Mouse (Mus musculus) liver, adult 2 months (tissue): Measurements from ENCODE around the gene Abhd14a. TPM values are rescaled to one million over a fixed set of nuclear protein-coding genes. Genes with fewer than 3 reads are reported as not detected.

Experiments
- DNase-seq: peaks from one replicate; pipeline ENCODE4 v3.0.0-alpha.2; 2011; ENCODE audit warnings: low read depth, low spot score; ENCODE audit errors: extremely low read depth
- H3K27ac ChIP-seq: fragments of 200-500 bp; replicated peaks from 2 replicates; pipeline ENCODE4 v1.5.1; 2012; ENCODE audit warnings: low read depth, mild to moderate bottlenecking, control low read depth, inconsistent platforms, low read length; ENCODE audit not compliant: insufficient read depth
- H3K27me3 ChIP-seq: fragments of 200-500 bp; 2 replicates; pipeline ENCODE4 v1.6.1; 2012; ENCODE audit warnings: mild to moderate bottlenecking, moderate library complexity, low read length, inconsistent platforms; ENCODE audit not compliant: control insufficient read depth, insufficient read depth
- H3K36me3 ChIP-seq: fragments of 200-500 bp; 2 replicates; pipeline ENCODE4 v1.6.1; 2012; ENCODE audit warnings: low read length, inconsistent platforms; ENCODE audit not compliant: control insufficient read depth, insufficient read depth
- H3K4me1 ChIP-seq: fragments of 200-500 bp; 2 replicates; pipeline ENCODE4 v1.6.1; 2011; ENCODE audit warnings: low read length; ENCODE audit not compliant: control insufficient read depth, insufficient read depth
- H3K4me3 ChIP-seq: fragments of 200-500 bp; 2 replicates; pipeline ENCODE4 v1.5.1; 2011; ENCODE audit warnings: low read depth, mild to moderate bottlenecking, control low read depth, low read length, moderate library complexity; ENCODE audit not compliant: insufficient read depth
- H3K79me2 ChIP-seq: fragments of 200-500 bp; 2 replicates; pipeline ENCODE4 v1.6.1; 2012; ENCODE audit warnings: inconsistent platforms, mild to moderate bottlenecking, low read length, moderate library complexity; ENCODE audit not compliant: control insufficient read depth, insufficient read depth
- H3K9ac ChIP-seq: fragments of 200-500 bp; 2 replicates; pipeline ENCODE4 v1.6.1; 2012; ENCODE audit warnings: low read depth, mild to moderate bottlenecking, control low read depth, inconsistent platforms, low read length
- CTCF ChIP-seq: fragments of 200-500 bp; IDR thresholded peaks from 2 replicates; pipeline ENCODE4 v1.5.1; 2011; ENCODE audit warnings: low read depth, low read length, control low read depth
- POLR2A ChIP-seq: fragments of 200-500 bp; IDR thresholded peaks from 2 replicates; pipeline ENCODE4 v1.6.1; 2011; ENCODE audit warnings: low read length, control low read depth; ENCODE audit not compliant: insufficient read depth; ENCODE audit errors: extremely low read depth
- WGBS: fragments of 180-500 bp; shearing (Covaris S2); methylation state at CpG from one replicate; pipeline ENCODE4 v1.1.7; 2018; 5-methylcytosine and 5-hydroxymethylcytosine counted together
- polyA plus RNA-seq: library from polyadenylated mRNA; depleted of rRNA; stranded (reverse); fragments of >200 nt; gene quantifications from 2 replicates; pipeline ENCODE4 v1.2.3, GENCODE M21; 2012; rRNA removed
- total RNA-seq: library from RNA; depleted of rRNA; stranded (reverse); fragments of >200 nt; gene quantifications from 2 replicates; pipeline ENCODE4 v1.2.3, GENCODE M21; 2014; rRNA removed

Gene Abhd14a
- total and polyA plus RNA-seq, 2 experiments: 8.2 to 22.7 TPM

DNA sequence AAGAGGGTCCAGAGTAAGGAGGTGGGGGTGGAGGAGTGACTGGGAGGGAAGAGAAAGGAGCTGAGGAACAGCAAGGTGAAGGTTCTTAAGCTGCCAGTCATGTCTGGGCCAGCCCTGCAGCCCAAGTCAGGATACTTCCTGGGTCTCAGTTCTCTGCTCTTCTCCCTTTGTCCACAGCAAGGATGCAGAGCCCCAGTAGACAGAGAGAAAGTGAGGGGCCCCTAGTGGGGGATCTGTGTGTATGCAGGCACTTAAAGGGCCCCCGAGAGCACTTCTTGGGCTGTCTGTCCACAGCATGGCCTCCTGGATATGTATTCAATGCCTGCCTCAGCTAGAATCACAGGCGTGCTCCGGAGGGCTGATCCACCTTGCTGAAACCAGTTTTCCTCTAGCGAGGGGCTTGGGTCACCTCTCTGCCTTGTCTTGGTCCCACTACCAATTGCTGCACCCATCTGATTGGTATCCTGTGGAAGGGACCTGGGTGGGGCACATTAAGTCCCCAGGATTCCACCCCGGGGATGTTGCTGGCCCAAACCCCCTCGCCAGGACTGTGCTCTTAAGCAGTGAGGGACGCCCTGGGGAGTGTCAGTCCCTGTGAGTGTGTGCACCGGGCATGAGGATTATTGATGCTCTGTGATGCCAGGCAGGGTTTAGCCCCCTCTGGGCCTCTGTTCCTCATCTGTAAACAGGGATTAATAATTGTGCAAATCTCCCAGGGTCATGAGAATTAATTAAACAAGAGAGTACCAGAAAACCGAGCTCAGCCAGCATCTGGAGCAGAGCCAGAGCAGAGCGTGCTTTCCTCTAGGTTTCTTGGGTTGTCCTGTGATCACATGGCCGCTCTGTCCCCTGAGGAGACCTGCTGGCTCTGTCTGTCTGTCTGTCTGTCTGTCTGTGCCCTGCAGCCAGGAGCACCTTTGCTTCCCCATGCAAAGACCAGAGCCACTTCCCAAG is 52.6 kb downstream of the Abhd14a start:
- Histone ChIP-seq H3K4me3 (no peak overlapping the region), H3K9ac (no peak overlapping the region), H3K36me3 (no peaks in the 10 kb centered on the region), H3K27ac (no peak overlapping the region), H3K79me2 (no peaks in the 10 kb centered on the region), H3K27me3 (no peaks in the 10 kb centered on the region), H3K4me1 (peaks cover 3% of the 10 kb centered on the region; the same call in 1 of the 2 replicates)
- no peak for DNase-seq
- WGBS: 62% methylated on average over 11 of the region's 11 CpGs
- TF ChIP-seq POLR2A: no peak
- no peak for TF ChIP-seq CTCF

DNA sequence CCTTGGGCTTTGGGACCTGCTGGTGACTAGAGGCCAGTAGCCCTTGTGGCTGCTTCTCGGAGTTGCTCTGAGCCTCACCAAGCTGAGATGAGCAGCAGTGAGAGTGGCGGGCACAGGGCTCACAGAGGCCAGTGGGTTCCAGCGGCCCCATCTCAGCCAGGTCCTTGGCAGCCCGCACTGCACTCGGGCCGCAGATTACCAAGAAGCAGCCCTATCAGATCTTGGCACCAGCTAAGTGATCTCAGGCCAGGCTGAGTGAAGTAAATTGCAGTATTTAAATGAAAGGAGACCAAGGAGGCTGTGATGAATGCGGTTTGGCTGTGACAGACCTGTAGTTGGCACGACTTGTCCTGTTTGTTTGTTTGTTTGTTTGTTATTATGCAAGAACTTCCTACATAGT is 53.9 kb downstream of the Abhd14a start:
- H3K4me1 ChIP-seq: peaks cover 3% of the 10 kb centered on the region; the same call in 1 of the 2 replicates
- no peak overlapping the region for H3K27ac ChIP-seq
- H3K79me2 ChIP-seq: no peaks in the 10 kb centered on the region
- H3K27me3 ChIP-seq: no peaks in the 10 kb centered on the region
- 87% methylated on average over 8 of the region's 8 CpGs for WGBS
- H3K36me3 ChIP-seq: no peaks in the 10 kb centered on the region
- no peak overlapping the region for H3K9ac ChIP-seq
- H3K4me3 ChIP-seq: no peak overlapping the region
- TF ChIP-seq POLR2A (no peak), CTCF (no peak)
- DNase-seq: no peak

DNA sequence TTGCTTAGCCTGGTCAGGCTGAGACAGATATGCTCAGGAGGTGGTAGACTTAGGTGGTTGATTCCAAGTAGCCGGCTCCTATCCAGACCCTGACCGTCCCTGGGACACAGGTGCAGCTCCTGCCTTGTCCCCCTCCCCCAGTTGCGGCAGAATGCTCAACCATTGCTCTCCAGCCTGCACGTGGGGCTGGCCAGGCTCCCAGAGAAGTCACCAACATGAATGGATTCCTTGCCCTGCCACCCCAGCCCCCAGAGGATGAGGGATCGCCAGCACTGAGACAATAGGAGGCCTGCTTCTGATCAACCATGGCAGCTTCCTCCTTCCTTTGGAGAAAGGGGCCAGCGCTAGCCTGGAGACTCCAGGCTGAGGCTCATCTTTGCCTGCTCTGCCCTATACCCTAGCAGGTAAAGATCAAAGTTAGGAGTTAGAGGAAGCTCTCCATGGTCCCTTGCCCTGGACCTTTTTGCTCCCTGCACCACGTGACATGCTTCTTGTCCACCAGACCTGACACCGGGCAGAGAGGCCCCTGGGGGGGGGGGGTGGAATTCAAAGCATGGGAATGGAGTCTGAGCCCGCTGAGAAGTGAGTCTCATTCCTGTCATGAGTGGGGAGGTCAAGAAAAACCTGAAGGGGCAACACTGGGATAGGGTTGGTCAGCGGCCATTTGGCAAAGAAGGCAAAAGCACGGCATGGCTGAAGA is 54.5 kb downstream of the Abhd14a start:
- DNase-seq: no peak
- H3K36me3 ChIP-seq: no peaks in the 10 kb centered on the region
- H3K4me1 ChIP-seq: no peaks in the 10 kb centered on the region
- no peaks in the 10 kb centered on the region for H3K27me3 ChIP-seq
- H3K9ac ChIP-seq: no peak overlapping the region
- 83% methylated on average over 11 of the region's 11 CpGs for WGBS
- no peak overlapping the region for H3K4me3 ChIP-seq
- H3K27ac ChIP-seq: no peak overlapping the region
- TF ChIP-seq CTCF (no peak), POLR2A (no peak)
- no peaks in the 10 kb centered on the region for H3K79me2 ChIP-seq

Other genes with a start within 250 kb of the Abhd14a start
- 12.4 and 13.7 TPM in 2 replicates for gene Ppm1m, start 247.9 kb downstream of the Abhd14a start, total RNA-seq
- 17.3 and 22.7 TPM in 2 replicates for gene Ppm1m, start 247.9 kb downstream of the Abhd14a start, polyA plus RNA-seq
- 4.9 and 6.2 TPM in 2 replicates for gene Twf2, start 244.6 kb downstream of the Abhd14a start, total RNA-seq
- 4.5 and 4.7 TPM in 2 replicates for gene Twf2, start 244.6 kb downstream of the Abhd14a start, polyA plus RNA-seq
- 0.18 and 0.27 TPM in 2 replicates for gene Tlr9, start 225.1 kb downstream of the Abhd14a start, total RNA-seq
- gene Tlr9, start 225.1 kb downstream of the Abhd14a start, polyA plus RNA-seq: 0.37 and 0.61 TPM in 2 replicates
- 270 and 285 TPM in 2 replicates for gene Alas1, start 199.0 kb downstream of the Abhd14a start, total RNA-seq
- 530 and 649 TPM in 2 replicates for gene Alas1, start 199.0 kb downstream of the Abhd14a start, polyA plus RNA-seq
- 1.8 and 3.2 TPM in 2 replicates for gene Poc1a, start 166.6 kb downstream of the Abhd14a start, total RNA-seq
- 3.1 and 3.9 TPM in 2 replicates for gene Poc1a, start 166.6 kb downstream of the Abhd14a start, polyA plus RNA-seq
- gene Dusp7, start 79.0 kb downstream of the Abhd14a start, total RNA-seq: 1.8 and 2.5 TPM in 2 replicates
- 7.7 and 10.1 TPM in 2 replicates for gene Dusp7, start 79.0 kb downstream of the Abhd14a start, polyA plus RNA-seq
- 182 and 210 TPM in 2 replicates for gene Rpl29, start 18.2 kb downstream of the Abhd14a start, total RNA-seq
- gene Rpl29, start 18.2 kb downstream of the Abhd14a start, polyA plus RNA-seq: 230 and 232 TPM in 2 replicates
- gene Acy1, start 9.4 kb downstream of the Abhd14a start, total RNA-seq: 65.2 and 76.5 TPM in 2 replicates
- gene Acy1, start 9.4 kb downstream of the Abhd14a start, polyA plus RNA-seq: 50.7 and 64.3 TPM in 2 replicates
- 129 and 183 TPM in 2 replicates for gene Abhd14b, start 219 bp downstream of the Abhd14a start, total RNA-seq
- 402 and 415 TPM in 2 replicates for gene Abhd14b, start 219 bp downstream of the Abhd14a start, polyA plus RNA-seq
- gene Pcbp4, start 5.6 kb upstream of the Abhd14a start, total RNA-seq: 15.9 and 22.2 TPM in 2 replicates
- gene Pcbp4, start 5.6 kb upstream of the Abhd14a start, polyA plus RNA-seq: 43.3 and 52.5 TPM in 2 replicates
- not detected in 2 replicates for gene Gpr62, start 18.3 kb upstream of the Abhd14a start, total RNA-seq
- gene Gpr62, start 18.3 kb upstream of the Abhd14a start, polyA plus RNA-seq: not detected in 2 replicates
- 7.8 and 9.3 TPM in 2 replicates for gene Rrp9, start 28.3 kb upstream of the Abhd14a start, total RNA-seq
- 12.4 and 16.0 TPM in 2 replicates for gene Rrp9, start 28.3 kb upstream of the Abhd14a start, polyA plus RNA-seq
- gene Parp3, start 29.3 kb upstream of the Abhd14a start, total RNA-seq: 14.0 and 19.4 TPM in 2 replicates
- gene Parp3, start 29.3 kb upstream of the Abhd14a start, polyA plus RNA-seq: 23.0 and 23.3 TPM in 2 replicates
- gene Iqcf1, start 52.3 kb upstream of the Abhd14a start, total RNA-seq: not detected in 2 replicates
- not detected in 2 replicates for gene Iqcf1, start 52.3 kb upstream of the Abhd14a start, polyA plus RNA-seq
- not detected in 2 replicates for gene Iqcf5, start 66.9 kb upstream of the Abhd14a start, total RNA-seq
- gene Iqcf5, start 66.9 kb upstream of the Abhd14a start, polyA plus RNA-seq: not detected in 2 replicates
- gene Iqcf3, start 114.0 kb upstream of the Abhd14a start, total RNA-seq: not detected in 2 replicates
- not detected in 2 replicates for gene Iqcf3, start 114.0 kb upstream of the Abhd14a start, polyA plus RNA-seq
- not detected in 2 replicates for gene Iqcf4, start 123.3 kb upstream of the Abhd14a start, total RNA-seq
- gene Iqcf4, start 123.3 kb upstream of the Abhd14a start, polyA plus RNA-seq: not detected in 2 replicates
- not detected in 2 replicates for gene Iqcf6, start 178.9 kb upstream of the Abhd14a start, total RNA-seq
- gene Iqcf6, start 178.9 kb upstream of the Abhd14a start, polyA plus RNA-seq: not detected in 2 replicates
- not detected in 2 replicates for gene Grm2, start 208.4 kb upstream of the Abhd14a start, total RNA-seq
- gene Grm2, start 208.4 kb upstream of the Abhd14a start, polyA plus RNA-seq: not detected in 2 replicates
- gene Tex264, start 238.2 kb upstream of the Abhd14a start, total RNA-seq: 52.6 and 63.1 TPM in 2 replicates
- gene Tex264, start 238.2 kb upstream of the Abhd14a start, polyA plus RNA-seq: 147 and 163 TPM in 2 replicates